Mouse (Mus musculus) heart, embryonic 13.5 days (tissue): ENCODE data around the gene Ehbp1l1. TPM values are rescaled to one million over a fixed set of nuclear protein-coding genes. Genes with fewer than 3 reads are reported as not detected.
"Not testable (repeated sequence)": the region's sequence is repeated elsewhere in the genome, so short reads cannot be mapped to it uniquely, and the experiment has no call there.

ENCODE experiments used
- ATAC-seq: fragments of 200-750 bp; cut with Nextera tagmentation; 2 replicates; pipeline ENCODE4 v1.8.0; 2017; ENCODE audit warnings: moderate TSS enrichment; ENCODE audit not compliant: insufficient number of reproducible peaks, low FRiP score, low TSS enrichment; ENCODE audit errors: extremely low read depth
- H3K27ac ChIP-seq: fragments of 300-500 bp; sonication (generic); replicated peaks from 2 replicates; pipeline ENCODE4 v1.5.1; 2015; ENCODE audit warnings: moderate library complexity, mild to moderate bottlenecking, inconsistent platforms
- H3K27me3 ChIP-seq: fragments of 300-500 bp; sonication (generic); replicated peaks from 2 replicates; pipeline ENCODE4 v1.6.1; 2015; ENCODE audit warnings: mild to moderate bottlenecking, inconsistent platforms
- H3K36me3 ChIP-seq: fragments of 300-500 bp; sonication (generic); 2 replicates; pipeline ENCODE4 v1.6.1; 2015; ENCODE audit warnings: mild to moderate bottlenecking, inconsistent platforms
- H3K4me1 ChIP-seq: fragments of 300-500 bp; sonication (generic); 2 replicates; pipeline ENCODE4 v1.6.1; 2015; ENCODE audit warnings: inconsistent platforms
- H3K4me2 ChIP-seq: fragments of 300-500 bp; sonication (generic); 2 replicates; pipeline ENCODE4 v1.6.1; 2015; ENCODE audit warnings: inconsistent platforms, mild to moderate bottlenecking, moderate library complexity
- H3K4me3 ChIP-seq: fragments of 300-500 bp; sonication (generic); 2 replicates; pipeline ENCODE4 v1.5.1; 2015; ENCODE audit warnings: moderate library complexity, mild to moderate bottlenecking, inconsistent platforms
- H3K9ac ChIP-seq: fragments of 300-500 bp; sonication (generic); 2 replicates; pipeline ENCODE4 v1.6.1; 2015; ENCODE audit warnings: inconsistent platforms, mild to moderate bottlenecking, moderate library complexity
- H3K9me3 ChIP-seq: fragments of 300-500 bp; sonication (generic); 2 replicates; pipeline ENCODE4 v1.6.1; 2016; ENCODE audit warnings: inconsistent platforms
- WGBS: fragments of 180-500 bp; shearing (Covaris S2); methylation state at CpG from one replicate; pipeline ENCODE4 v1.1.7; 2015; ENCODE audit warnings: mixed read lengths; 5-methylcytosine and 5-hydroxymethylcytosine counted together
- polyA plus RNA-seq: library from polyadenylated mRNA; unstranded; fragments of >200 nt; fragmentation: Nextera tagmentation; extraction: Ambion mirVana; gene quantifications from 2 replicates; pipeline ENCODE4 v1.2.1, GENCODE M21; 2015

Ehbp1l1 gene
- polyA plus RNA-seq, 1 experiment from 2014 or later = 85.9 TPM

- not testable (repeated sequence) for H3K27ac ChIP-seq, H3K9me3 ChIP-seq, H3K27me3 ChIP-seq, ATAC-seq
- Histone ChIP-seq H3K4me3 (peak overlapping the region; percentile 81), H3K36me3 (peaks cover 63% of the 10 kb centered on the region), H3K4me1 (peaks cover 32% of the 10 kb centered on the region), H3K9ac (peak overlapping the region; percentile 97), H3K4me2 (peak overlapping the region; percentile 99)
- WGBS = 87% methylated on average over 12 of the region's 12 CpGs
Measured at GRCm38 (mm10) chr19:5686954-5687353, 39.2 kb downstream of the Ehbp1l1 start.

GRCm38 (mm10) chr19:5686437-5686836 lies 39.7 kb downstream of the Ehbp1l1 start:
- no peak overlapping the region for H3K4me3 ChIP-seq
- peaks cover 27% of the 10 kb centered on the region for H3K4me1 ChIP-seq
- no peak overlapping the region for H3K4me2 ChIP-seq
- H3K9ac ChIP-seq = no peak overlapping the region
- H3K27ac ChIP-seq = no peak overlapping the region
- H3K9me3 ChIP-seq = no peaks in the 10 kb centered on the region
- WGBS = 69% methylated on average over 13 of the region's 13 CpGs
- ATAC-seq = no peak
- H3K36me3 ChIP-seq = peaks cover 65% of the 10 kb centered on the region
- no peaks in the 10 kb centered on the region for H3K27me3 ChIP-seq

- H3K27ac ChIP-seq = no peak overlapping the region
- no peak for ATAC-seq
- H3K4me1 ChIP-seq = peaks cover 21% of the 10 kb centered on the region
- H3K4me3 ChIP-seq = no peak overlapping the region
- H3K9ac ChIP-seq = no peak overlapping the region
- H3K27me3 ChIP-seq = no peaks in the 10 kb centered on the region
- peaks cover 65% of the 10 kb centered on the region for H3K36me3 ChIP-seq
- no peaks in the 10 kb centered on the region for H3K9me3 ChIP-seq
- WGBS = 90% methylated on average over 11 of the region's 11 CpGs
- H3K4me2 ChIP-seq = no peak overlapping the region
Measured at GRCm38 (mm10) chr19:5685861-5686260, 40.3 kb downstream of the Ehbp1l1 start.

- Histone ChIP-seq H3K4me3 (no peak overlapping the region), H3K27ac (no peak overlapping the region), H3K9me3 (no peaks in the 10 kb centered on the region), H3K27me3 (no peaks in the 10 kb centered on the region), H3K4me1 (peaks cover 17% of the 10 kb centered on the region), H3K4me2 (no peak overlapping the region), H3K9ac (no peak overlapping the region), H3K36me3 (peaks cover 65% of the 10 kb centered on the region)
- WGBS = 90% methylated on average over 19 of the region's 19 CpGs
- no peak for ATAC-seq
Measured at GRCm38 (mm10) chr19:5685431-5685830, 40.7 kb downstream of the Ehbp1l1 start.

- Histone ChIP-seq H3K4me1 (peaks cover 12% of the 10 kb centered on the region), H3K9me3 (no peaks in the 10 kb centered on the region), H3K4me2 (no peak overlapping the region), H3K4me3 (no peak overlapping the region), H3K27ac (no peak overlapping the region), H3K27me3 (no peaks in the 10 kb centered on the region), H3K9ac (no peak overlapping the region), H3K36me3 (peaks cover 70% of the 10 kb centered on the region)
- ATAC-seq = no peak
- 89% methylated on average over 13 of the region's 13 CpGs for WGBS
Measured at GRCm38 (mm10) chr19:5684985-5685384, 41.1 kb downstream of the Ehbp1l1 start.

GRCm38 (mm10) chr19:5684236-5684635 lies 41.9 kb downstream of the Ehbp1l1 start:
- Histone ChIP-seq H3K4me2 (no peak overlapping the region), H3K9me3 (no peaks in the 10 kb centered on the region), H3K4me3 (no peak overlapping the region), H3K9ac (no peak overlapping the region), H3K27ac (no peak overlapping the region), H3K27me3 (no peaks in the 10 kb centered on the region), H3K36me3 (peaks cover 77% of the 10 kb centered on the region), H3K4me1 (peaks cover 12% of the 10 kb centered on the region)
- 89% methylated on average over 12 of the region's 12 CpGs for WGBS
- no peak for ATAC-seq

GRCm38 (mm10) chr19:5680432-5680831 lies 45.7 kb downstream of the Ehbp1l1 start:
- no peaks in the 10 kb centered on the region for H3K4me1 ChIP-seq
- no peak for ATAC-seq
- 75% methylated on average over 4 of the region's 4 CpGs for whole genome bisulfite sequencing
- peaks cover 96% of the 10 kb centered on the region for H3K36me3 ChIP-seq
- H3K4me3 ChIP-seq = no peak overlapping the region
- H3K27ac ChIP-seq = no peak overlapping the region
- no peaks in the 10 kb centered on the region for H3K27me3 ChIP-seq
- no peak overlapping the region for H3K4me2 ChIP-seq
- H3K9me3 ChIP-seq = no peaks in the 10 kb centered on the region
- no peak overlapping the region for H3K9ac ChIP-seq

GRCm38 (mm10) chr19:5668372-5668771 lies 57.7 kb downstream of the Ehbp1l1 start:
- 88% methylated on average over 4 of the region's 4 CpGs for WGBS
- ATAC-seq = no peak

GRCm38 (mm10) chr19:5666386-5666785 lies 59.7 kb downstream of the Ehbp1l1 start:
- Histone ChIP-seq H3K9ac (no peak overlapping the region), H3K4me3 (no peak overlapping the region), H3K9me3 (no peaks in the 10 kb centered on the region), H3K27me3 (no peaks in the 10 kb centered on the region), H3K4me1 (peaks cover 31% of the 10 kb centered on the region), H3K4me2 (no peak overlapping the region), H3K36me3 (peaks cover 75% of the 10 kb centered on the region), H3K27ac (no peak overlapping the region)
- ATAC-seq = no peak
- 85% methylated on average over 18 of the region's 18 CpGs for WGBS

More at GRCm38 (mm10) chr19:5668372-5668771, 57.7 kb downstream of the Ehbp1l1 start:
- Histone ChIP-seq H3K36me3 (peaks cover 91% of the 10 kb centered on the region), H3K27ac (no peak overlapping the region), H3K4me2 (no peak overlapping the region), H3K4me1 (peaks cover 12% of the 10 kb centered on the region), H3K27me3 (no peaks in the 10 kb centered on the region), H3K9me3 (no peaks in the 10 kb centered on the region), H3K4me3 (no peak overlapping the region), H3K9ac (no peak overlapping the region)

- no peaks in the 10 kb centered on the region for H3K9me3 ChIP-seq
- H3K27ac ChIP-seq = 0 out of 2 replicates have a peak overlapping the region, but pooled peaks have one; percentile 0
- H3K27me3 ChIP-seq = no peaks in the 10 kb centered on the region
- no peak for ATAC-seq
- no peak overlapping the region for H3K9ac ChIP-seq
- no peak overlapping the region; the same call in 1 of the 2 replicates for H3K4me2 ChIP-seq
- peaks cover 39% of the 10 kb centered on the region for H3K4me1 ChIP-seq
- peaks cover 66% of the 10 kb centered on the region for H3K36me3 ChIP-seq
- H3K4me3 ChIP-seq = no peak overlapping the region
- WGBS = 59% methylated on average over 15 of the region's 15 CpGs
Measured at GRCm38 (mm10) chr19:5665465-5665864, 60.7 kb downstream of the Ehbp1l1 start.

- Histone ChIP-seq H3K36me3 (peaks cover 64% of the 10 kb centered on the region), H3K27ac (no peak overlapping the region), H3K4me1 (peaks cover 41% of the 10 kb centered on the region), H3K4me3 (no peak overlapping the region), H3K27me3 (no peaks in the 10 kb centered on the region), H3K9ac (0 out of 2 replicates have a peak overlapping the region, but pooled peaks have one; percentile 30), H3K4me2 (no peak overlapping the region; the same call in 1 of the 2 replicates), H3K9me3 (no peaks in the 10 kb centered on the region)
- ATAC-seq = no peak
- WGBS = 88% methylated on average over 10 of the region's 10 CpGs
Measured at GRCm38 (mm10) chr19:5664669-5665257, 61.4 kb downstream of the Ehbp1l1 start.
